In the genomic region with DNA sequence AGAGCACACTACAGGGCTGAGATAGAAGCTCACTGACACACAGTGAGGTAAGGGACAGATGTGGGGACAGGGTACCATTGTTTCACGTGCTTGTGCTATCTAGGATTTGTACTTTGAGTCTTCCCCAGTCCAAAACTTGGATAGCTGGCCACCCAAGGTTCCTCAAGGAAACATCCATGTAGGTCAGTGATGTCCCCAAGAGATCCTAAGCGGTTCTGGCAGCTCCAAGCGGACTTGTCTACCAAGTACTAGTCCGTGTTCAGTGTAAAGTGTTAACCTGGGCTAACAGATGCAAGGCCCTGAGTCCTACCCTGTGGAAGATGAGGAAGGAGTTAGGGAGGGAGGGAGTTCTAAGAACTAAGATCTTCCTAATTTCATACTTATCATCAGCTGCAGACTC, we compare ENCODE assay signal across 16 mouse cellular contexts.
DNase-seq lines count a peak whose midpoint lies in the region.
"Had no signal": no experiment of that assay in that cellular context is flagged by ENCODE, and none has a peak within 500 bp of the region (broad histone marks: within the 10 kb centered on the region; RNA-seq: fewer than 3 reads in every experiment).

No protein-coding gene starts in this region.

- no peak overlapping the region for H3K4me3 ChIP-seq in heart, embryonic 10.5 days

- H3K27me3 ChIP-seq in heart, embryonic 10.5 days (ENCODE audit: insufficient read depth, poor library complexity, severe bottlenecking): no peaks in the 10 kb centered on the region
- H3K27me3 ChIP-seq: CH12.LX had no signal

- peak; percentile 57 for DNase-seq in heart, adult 11 months
- DNase-seq in heart, postnatal 4 days: no peak
- peak; percentile 63 for DNase-seq in heart, embryonic 10.5 days (ENCODE audit: low spot score)
- no peak for DNase-seq in heart, adult 9 months (ENCODE audit: low spot score in 2 of 2)
- DNase-seq: adrenal gland, adult 2 months; adrenal gland, adult 8-10 months; adrenal gland, postnatal 10 days; adrenal gland, postnatal 14 days; adrenal gland, postnatal 25 days; adrenal gland, postnatal 36 days; B cell, adult 2 months; cerebellum, adult 11 months; cerebellum, adult 11-12 months; cerebellum, adult 18-20 months had no signal

- H3K27ac ChIP-seq in heart, embryonic 10.5 days: no peak overlapping the region

- WGBS in heart, embryonic 10.5 days: 72% methylated on average over 4 of the region's 4 CpGs

- H3K36me3 ChIP-seq in heart, embryonic 10.5 days: no peaks in the 10 kb centered on the region
- H3K36me3 ChIP-seq: G1E had no signal

- H3K4me1 ChIP-seq in heart, embryonic 10.5 days: no peaks in the 10 kb centered on the region

- H3K9me3 ChIP-seq in heart, embryonic 10.5 days: no peaks in the 10 kb centered on the region

Comparison
In these comparisons a context has a peak if more than half of its experiments do, and no peak if none do; other contexts are left out.
1. DNase-seq: peak in heart, adult 11 months (single experiment) and heart, embryonic 10.5 days (single experiment); none in heart, postnatal 4 days (single experiment) and heart, adult 9 months (0 of 2).